Mouse (Mus musculus) lung, postnatal 0 days (tissue): Measurements from ENCODE around the gene Gm9999.

Experiments
- CTCF ChIP-seq: IDR thresholded peaks from 2 replicates; pipeline ENCODE4 v1.5.1; 2016; ENCODE audit warnings: antibody characterized with exemption, mild to moderate bottlenecking
- EP300 ChIP-seq: IDR thresholded peaks from 2 replicates; pipeline ENCODE4 v1.6.1; 2016; ENCODE audit warnings: antibody characterized with exemption, mild to moderate bottlenecking, control low read depth

GRCm38 (mm10) chr7:46997644-46998395 is 14.4 kb downstream of the Gm9999 start:
- TF ChIP-seq CTCF = no peak
- no peak for TF ChIP-seq EP300
